Mouse (Mus musculus): ENCODE results near the gene Foxj1.
A peak's percentile ranks its signal among the peaks of the same experiment; 100 is the strongest.

The Foxj1 gene

GRCm38 (mm10) chr11:116342069-116342791, 7.0 kb upstream of the Foxj1 start:
- no peak for DNase-seq (ENCODE audit: low spot score)

GRCm38 (mm10) chr11:116337531-116337930, 2.3 kb upstream of the Foxj1 start:
- DNase-seq (ENCODE audit: low spot score), result no peak

GRCm38 (mm10) chr11:116337000-116337399, 1.8 kb upstream of the Foxj1 start:
- no peak for DNase-seq (ENCODE audit: low spot score)

- no peak for DNase-seq (ENCODE audit: low spot score)
Observed at GRCm38 (mm10) chr11:116336393-116336792, 1.2 kb upstream of the Foxj1 start.

GRCm38 (mm10) chr11:116334417-116334782, 799 bp downstream of the Foxj1 start:
- no peak for DNase-seq (ENCODE audit: low spot score)

- no peak for DNase-seq (ENCODE audit: low spot score)
Observed at GRCm38 (mm10) chr11:116333526-116334416, 1.4 kb downstream of the Foxj1 start.

- no peak for DNase-seq (ENCODE audit: low spot score)
Observed at GRCm38 (mm10) chr11:116332983-116333270, 2.3 kb downstream of the Foxj1 start.

- DNase-seq (ENCODE audit: low spot score), result no peak
Observed at GRCm38 (mm10) chr11:116332232-116332982, 2.8 kb downstream of the Foxj1 start.

- DNase-seq (ENCODE audit: low spot score), result no peak
Observed at GRCm38 (mm10) chr11:116330211-116330518, 5.0 kb downstream of the Foxj1 start.

GRCm38 (mm10) chr11:116329314-116330210, 5.6 kb downstream of the Foxj1 start:
- no peak for DNase-seq (ENCODE audit: low spot score)

GRCm38 (mm10) chr11:116326963-116327603, 8.1 kb downstream of the Foxj1 start:
- DNase-seq (ENCODE audit: low spot score), result no peak

- peak; percentile 71 for DNase-seq (ENCODE audit: low spot score)
Observed at GRCm38 (mm10) chr11:116318719-116319659, 16.2 kb downstream of the Foxj1 start.

GRCm38 (mm10) chr11:116312359-116312758, 22.8 kb downstream of the Foxj1 start:
- no peak for DNase-seq (ENCODE audit: low spot score)

- no peak for DNase-seq (ENCODE audit: low spot score)
Observed at GRCm38 (mm10) chr11:116311169-116311568, 24.0 kb downstream of the Foxj1 start.

GRCm38 (mm10) chr11:116309601-116310000, 25.6 kb downstream of the Foxj1 start:
- no peak for DNase-seq (ENCODE audit: low spot score)

- peak; percentile 44 for DNase-seq (ENCODE audit: low spot score)
Observed at GRCm38 (mm10) chr11:116307762-116308531, 27.3 kb downstream of the Foxj1 start.

- peak; percentile 29 for DNase-seq (ENCODE audit: low spot score)
Observed at GRCm38 (mm10) chr11:116307019-116307725, 28.0 kb downstream of the Foxj1 start, which contains the start of gene Exoc7. TSS of gene Exoc7 (minus strand) at chr11:116307233.

- DNase-seq (ENCODE audit: low spot score), result peak; percentile 92
Observed at GRCm38 (mm10) chr11:116306126-116306982, 28.8 kb downstream of the Foxj1 start.

Data from c-Kit-positive CD71-positive TER-119-positive erythroid progenitor cells, embryonic 14.5 days (primary cell).